Mouse (Mus musculus) stomach, embryonic 14.5 days (tissue): ENCODE data around the gene Dynll1. TPM values are rescaled to one million over a fixed set of nuclear protein-coding genes. Genes with fewer than 3 reads are reported as not detected.

ENCODE experiments used
- ATAC-seq: fragments of 200-750 bp; cut with Nextera tagmentation; 2 replicates; pipeline ENCODE4 v1.8.0; 2017; ENCODE audit warnings: low read depth, moderate TSS enrichment; ENCODE audit not compliant: insufficient number of reproducible peaks, insufficient read depth, low FRiP score
- H3K27ac ChIP-seq: fragments of 300-500 bp; sonication (generic); 2 replicates; pipeline ENCODE4 v1.5.1; 2014; ENCODE audit warnings: mild to moderate bottlenecking, low read length, moderate library complexity, mixed read lengths
- H3K27me3 ChIP-seq: fragments of 300-500 bp; sonication (generic); 2 replicates; pipeline ENCODE4 v1.6.1; 2014; ENCODE audit warnings: low read length, control low read depth, mixed read lengths; ENCODE audit not compliant: control insufficient read depth, insufficient read depth
- H3K36me3 ChIP-seq: fragments of 300-500 bp; sonication (generic); 2 replicates; pipeline ENCODE4 v1.6.1; 2014; ENCODE audit warnings: mild to moderate bottlenecking, control low read depth, low read length, moderate library complexity, mixed read lengths; ENCODE audit not compliant: control insufficient read depth, insufficient read depth
- H3K4me1 ChIP-seq: fragments of 300-500 bp; sonication (generic); 2 replicates; pipeline ENCODE4 v1.6.1; 2014; ENCODE audit warnings: low read length, control low read depth, mixed read lengths; ENCODE audit not compliant: control insufficient read depth, insufficient read depth
- H3K4me2 ChIP-seq: fragments of 300-500 bp; sonication (generic); replicated peaks from 2 replicates; pipeline ENCODE4 v1.6.1; 2014; ENCODE audit warnings: low read depth, low read length, control low read depth
- H3K4me3 ChIP-seq: fragments of 300-500 bp; sonication (generic); 2 replicates; pipeline ENCODE4 v1.5.1; 2014; ENCODE audit warnings: low read depth, low read length, control low read depth
- H3K9ac ChIP-seq: fragments of 300-500 bp; sonication (generic); replicated peaks from 2 replicates; pipeline ENCODE4 v1.6.1; 2014; ENCODE audit warnings: low read depth, mild to moderate bottlenecking, control low read depth, low read length, moderate library complexity, mixed read lengths
- H3K9me3 ChIP-seq: fragments of 300-500 bp; sonication (generic); 2 replicates; pipeline ENCODE4 v1.6.1; 2016; ENCODE audit warnings: low read depth, low read length, control low read depth; ENCODE audit not compliant: control insufficient read depth
- WGBS: fragments of 180-500 bp; shearing (Covaris S2); extraction: QIAGEN DNeasy Blood & Tissue Kit; methylation state at CpG from one replicate; pipeline ENCODE4 v1.1.7; 2014; 5-methylcytosine and 5-hydroxymethylcytosine counted together
- polyA plus RNA-seq: library from polyadenylated mRNA; unstranded; fragments of >200 nt; fragmentation: Nextera tagmentation; extraction: Ambion mirVana; gene quantifications from 2 replicates; pipeline ENCODE4 v1.2.1, GENCODE M21; 2014

Dynll1 gene
- polyA plus RNA-seq, 1 experiment from 2014 or later = 1,647 TPM

- H3K9ac ChIP-seq = no peak overlapping the region
- no peaks in the 10 kb centered on the region for H3K27me3 ChIP-seq
- H3K9me3 ChIP-seq = no peaks in the 10 kb centered on the region
- no peak overlapping the region for H3K4me2 ChIP-seq
- H3K36me3 ChIP-seq = peaks cover 64% of the 10 kb centered on the region
- H3K27ac ChIP-seq = no peak overlapping the region
- peak; percentile 65; the same call in 1 of the 2 replicates for ATAC-seq
- H3K4me3 ChIP-seq = no peak overlapping the region
- 87% methylated on average over 3 of the region's 3 CpGs for WGBS
- peaks cover 11% of the 10 kb centered on the region for H3K4me1 ChIP-seq
Measured at GRCm38 (mm10) chr5:115333626-115334025, 32.8 kb upstream of the Dynll1 start.

DNA sequence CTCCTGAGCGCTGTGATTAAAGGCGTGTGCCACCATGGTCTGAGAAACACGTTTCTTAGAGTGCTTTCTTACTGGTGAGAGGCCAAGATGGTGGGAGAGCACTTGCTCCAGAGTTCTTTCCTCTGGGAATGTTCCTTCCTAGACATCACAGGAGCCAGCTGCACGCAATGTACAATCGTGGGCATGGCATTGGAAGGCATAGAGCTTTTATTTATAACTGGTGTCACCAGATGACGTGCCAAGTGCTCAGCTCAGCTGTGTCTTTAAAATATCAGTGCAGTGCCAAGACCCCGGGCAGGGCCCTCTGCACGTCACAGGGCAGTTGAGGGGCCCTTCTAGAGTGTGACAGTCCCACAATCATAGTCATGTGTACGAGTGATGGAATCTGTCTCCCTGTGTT lies 30.2 kb upstream of the Dynll1 start:
- peaks cover 19% of the 10 kb centered on the region for H3K4me1 ChIP-seq
- no peak overlapping the region for H3K27ac ChIP-seq
- peaks cover 58% of the 10 kb centered on the region for H3K36me3 ChIP-seq
- H3K4me3 ChIP-seq = no peak overlapping the region
- ATAC-seq = no peak
- no peaks in the 10 kb centered on the region for H3K9me3 ChIP-seq
- WGBS = 85% methylated on average over 9 of the region's 9 CpGs
- H3K9ac ChIP-seq = no peak overlapping the region
- H3K27me3 ChIP-seq = no peaks in the 10 kb centered on the region
- H3K4me2 ChIP-seq = no peak overlapping the region

- Histone ChIP-seq H3K9me3 (no peaks in the 10 kb centered on the region), H3K9ac (peak overlapping the region; percentile 85), H3K36me3 (peaks cover 32% of the 10 kb centered on the region), H3K4me1 (peaks cover 23% of the 10 kb centered on the region), H3K4me2 (peak overlapping the region; percentile 48), H3K4me3 (peak overlapping the region; percentile 95), H3K27ac (peak overlapping the region; percentile 85; the same call in 1 of the 2 replicates), H3K27me3 (no peaks in the 10 kb centered on the region)
- ATAC-seq = 0 out of 2 replicates have a peak, but pooled peaks have one; percentile 25
- WGBS = 1% methylated on average over 55 of the region's 55 CpGs
Measured at GRCm38 (mm10) chr5:115327610-115328548, 27.1 kb upstream of the Dynll1 start.

GRCm38 (mm10) chr5:115326875-115327609 lies 26.2 kb upstream of the Dynll1 start, which contains the start of gene Srsf9:
Gene Srsf9, plus strand, starts transcription at chr5:115327177.
- Histone ChIP-seq H3K4me1 (peaks cover 23% of the 10 kb centered on the region), H3K27me3 (no peaks in the 10 kb centered on the region), H3K36me3 (peaks cover 24% of the 10 kb centered on the region; the same call in 1 of the 2 replicates), H3K9ac (peak within 1 kb of the TSS; percentile 85), H3K4me3 (peak within 1 kb of the TSS; percentile 95), H3K9me3 (no peaks in the 10 kb centered on the region), H3K4me2 (peak within 1 kb of the TSS; percentile 72), H3K27ac (peak within 1 kb of the TSS; percentile 85)
- ATAC-seq = peak; percentile 92
- WGBS = under 1% methylated on average over 91 of the region's 97 CpGs

DNA sequence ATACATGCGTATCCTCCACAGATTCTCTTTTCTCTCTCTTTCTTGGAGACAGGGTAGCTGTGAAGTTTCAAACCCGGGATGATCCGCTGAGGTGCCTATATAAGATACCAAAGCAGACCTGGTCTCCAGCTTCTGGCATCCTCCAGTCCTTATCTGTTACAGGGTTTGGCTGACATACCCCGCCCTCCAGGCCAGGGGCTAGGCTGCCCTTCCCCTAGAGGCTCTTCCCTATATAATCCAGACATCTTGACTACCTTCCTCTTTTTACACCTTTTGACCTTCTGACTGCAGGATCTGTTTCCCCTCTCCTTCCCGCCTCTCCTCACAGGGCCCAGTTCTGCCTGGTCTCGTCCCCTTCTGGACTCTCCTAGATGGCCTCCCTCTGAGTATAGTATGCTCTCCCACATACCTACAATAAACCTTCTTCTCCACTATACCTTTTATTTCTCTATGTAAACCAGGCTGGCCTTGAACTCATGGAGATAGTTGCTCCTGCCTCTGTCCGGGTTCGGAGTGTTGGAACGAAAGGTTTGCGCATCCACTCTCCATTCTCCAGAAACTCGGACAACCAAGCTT lies 25.5 kb upstream of the Dynll1 start:
- WGBS = 21% methylated on average over 11 of the region's 11 CpGs
- Histone ChIP-seq H3K4me3 (peak overlapping the region; percentile 95), H3K27ac (peak overlapping the region; percentile 29; the same call in 1 of the 2 replicates), H3K4me1 (peaks cover 23% of the 10 kb centered on the region), H3K27me3 (no peaks in the 10 kb centered on the region), H3K36me3 (peaks cover 19% of the 10 kb centered on the region; the same call in 1 of the 2 replicates), H3K9me3 (no peaks in the 10 kb centered on the region), H3K4me2 (peak overlapping the region; percentile 72), H3K9ac (peak overlapping the region; percentile 65)
- ATAC-seq = peak; percentile 50

GRCm38 (mm10) chr5:115319004-115319940 lies 18.5 kb upstream of the Dynll1 start:
- Histone ChIP-seq H3K36me3 (no peaks in the 10 kb centered on the region), H3K27ac (peak overlapping the region; percentile 84), H3K27me3 (no peaks in the 10 kb centered on the region), H3K9ac (0 out of 2 replicates have a peak overlapping the region, but pooled peaks have one; percentile 14), H3K4me2 (peak overlapping the region; percentile 69), H3K9me3 (no peaks in the 10 kb centered on the region), H3K4me3 (peak overlapping the region; percentile 27), H3K4me1 (peaks cover 25% of the 10 kb centered on the region)
- peak; percentile 73; the same call in 1 of the 2 replicates for ATAC-seq
- under 1% methylated on average over 22 of the region's 22 CpGs for WGBS

DNA sequence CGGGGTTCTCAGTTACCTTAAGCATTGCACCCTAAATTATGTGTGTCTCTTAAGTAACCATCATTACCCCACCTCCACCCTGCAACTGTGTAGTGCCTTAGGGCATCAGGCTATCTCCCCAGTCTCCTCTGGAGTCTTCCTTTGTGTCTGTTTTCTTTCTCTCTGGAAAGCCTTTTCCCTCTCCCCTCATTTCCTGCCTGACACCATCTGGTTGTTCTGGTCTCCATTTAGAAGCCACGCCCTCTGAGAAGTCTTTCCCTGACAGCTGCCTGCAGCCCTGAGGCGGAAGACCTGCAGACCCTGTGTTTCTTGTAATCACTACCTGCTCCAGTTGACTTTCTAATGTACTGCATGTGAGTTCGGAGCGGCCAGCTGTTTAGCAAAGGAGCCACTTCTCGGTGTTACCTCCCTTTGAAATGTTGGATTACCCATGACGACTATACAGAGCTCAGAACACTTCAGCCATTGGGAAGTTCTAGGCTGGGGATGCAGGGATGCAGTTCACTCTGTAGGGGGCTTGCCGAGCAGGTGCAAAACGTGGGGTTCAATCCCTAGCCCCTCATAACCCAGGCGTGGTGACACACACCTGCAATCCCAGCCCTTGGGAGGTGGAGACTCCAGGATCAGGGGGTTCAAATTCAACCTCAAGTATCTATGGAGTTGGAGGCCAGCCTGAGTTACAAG lies 17.0 kb upstream of the Dynll1 start:
- Histone ChIP-seq H3K4me1 (peaks cover 29% of the 10 kb centered on the region), H3K27ac (peak overlapping the region; percentile 92), H3K9ac (no peak overlapping the region), H3K27me3 (no peaks in the 10 kb centered on the region), H3K4me2 (peak overlapping the region; percentile 25), H3K9me3 (no peaks in the 10 kb centered on the region), H3K36me3 (no peaks in the 10 kb centered on the region), H3K4me3 (no peak overlapping the region)
- ATAC-seq = peak; percentile 54; the same call in 1 of the 2 replicates
- 4% methylated on average over 10 of the region's 10 CpGs for WGBS
